Mouse (Mus musculus): ENCODE results near the gene Nolc1. TPM values are rescaled to one million over a fixed set of nuclear protein-coding genes. Genes with fewer than 3 reads are reported as not detected.

The Nolc1 gene
- polyA plus RNA-seq, 1 experiment from 2014 or later = 102 TPM

GRCm38 (mm10) chr19:46047426-46047825, 28.2 kb upstream of the Nolc1 start:
- no peaks in the 10 kb centered on the region for H3K27me3 ChIP-seq (ENCODE audit: control insufficient read depth, insufficient read depth, low read length)
- no peak for DNase-seq (ENCODE audit: low spot score)
- WGBS = 71% methylated on average over 2 of the region's 2 CpGs
- H3K36me3 ChIP-seq (ENCODE audit: control insufficient read depth, insufficient read depth, low read length) = no peaks in the 10 kb centered on the region
- H3K27ac ChIP-seq (ENCODE audit: low read depth, low read length) = no peak overlapping the region
- H3K9me3 ChIP-seq (ENCODE audit: control insufficient read depth, low read length) = no peaks in the 10 kb centered on the region
- no peak for ATAC-seq (ENCODE audit: low FRiP score)
- no peak overlapping the region for H3K9ac ChIP-seq (ENCODE audit: low read depth, low read length)
- H3K4me3 ChIP-seq (ENCODE audit: low read depth, low read length) = no peak overlapping the region
- H3K4me1 ChIP-seq (replicated peaks; ENCODE audit: control insufficient read depth, insufficient read depth, low read length) = peaks cover 21% of the 10 kb centered on the region
- H3K4me2 ChIP-seq (replicated peaks; ENCODE audit: low read depth, low read length) = no peak overlapping the region

- Histone ChIP-seq H3K9ac (ENCODE audit: low read depth, low read length) (no peak overlapping the region), H3K27ac (ENCODE audit: low read depth, low read length) (no peak overlapping the region), H3K4me3 (ENCODE audit: low read depth, low read length) (no peak overlapping the region), H3K27me3 (ENCODE audit: control insufficient read depth, insufficient read depth, low read length) (no peaks in the 10 kb centered on the region), H3K4me1 (replicated peaks; ENCODE audit: control insufficient read depth, insufficient read depth, low read length) (peaks cover 8% of the 10 kb centered on the region), H3K9me3 (ENCODE audit: control insufficient read depth, low read length) (no peaks in the 10 kb centered on the region), H3K36me3 (ENCODE audit: control insufficient read depth, insufficient read depth, low read length) (no peaks in the 10 kb centered on the region), H3K4me2 (replicated peaks; ENCODE audit: low read depth, low read length) (no peak overlapping the region)
- ATAC-seq (ENCODE audit: low FRiP score) = no peak
- DNase-seq (ENCODE audit: low spot score) = no peak
- 80% methylated on average over 4 of the region's 4 CpGs for WGBS
Observed at GRCm38 (mm10) chr19:46049129-46049528, 26.5 kb upstream of the Nolc1 start.

GRCm38 (mm10) chr19:46050462-46050861, 25.2 kb upstream of the Nolc1 start:
- Histone ChIP-seq H3K27ac (ENCODE audit: low read depth, low read length) (no peak overlapping the region), H3K4me1 (replicated peaks; ENCODE audit: control insufficient read depth, insufficient read depth, low read length) (peaks cover 8% of the 10 kb centered on the region), H3K9me3 (ENCODE audit: control insufficient read depth, low read length) (no peaks in the 10 kb centered on the region), H3K27me3 (ENCODE audit: control insufficient read depth, insufficient read depth, low read length) (no peaks in the 10 kb centered on the region), H3K4me3 (ENCODE audit: low read depth, low read length) (no peak overlapping the region), H3K36me3 (ENCODE audit: control insufficient read depth, insufficient read depth, low read length) (no peaks in the 10 kb centered on the region), H3K4me2 (replicated peaks; ENCODE audit: low read depth, low read length) (no peak overlapping the region), H3K9ac (ENCODE audit: low read depth, low read length) (no peak overlapping the region)
- 71% methylated on average over 2 of the region's 2 CpGs for WGBS
- ATAC-seq (ENCODE audit: low FRiP score) (no peak), DNase-seq (ENCODE audit: low spot score) (no peak)

- no peak overlapping the region for H3K27ac ChIP-seq (ENCODE audit: low read depth, low read length)
- ATAC-seq (ENCODE audit: low FRiP score) = peak; percentile 78
- no peaks in the 10 kb centered on the region for H3K27me3 ChIP-seq (ENCODE audit: control insufficient read depth, insufficient read depth, low read length)
- WGBS = under 1% methylated on average over 11 of the region's 11 CpGs
- no peaks in the 10 kb centered on the region for H3K9me3 ChIP-seq (ENCODE audit: control insufficient read depth, low read length)
- peak overlapping the region; percentile 32; the same call in 1 of the 2 replicates for H3K9ac ChIP-seq (ENCODE audit: low read depth, low read length)
- DNase-seq (ENCODE audit: low spot score) = no peak
- H3K36me3 ChIP-seq (ENCODE audit: control insufficient read depth, insufficient read depth, low read length) = no peaks in the 10 kb centered on the region
- peak overlapping the region; percentile 83; the same call in 1 of the 2 replicates for H3K4me2 ChIP-seq (replicated peaks; ENCODE audit: low read depth, low read length)
- H3K4me1 ChIP-seq (replicated peaks; ENCODE audit: control insufficient read depth, insufficient read depth, low read length) = no peaks in the 10 kb centered on the region
- peak overlapping the region; percentile 87 for H3K4me3 ChIP-seq (ENCODE audit: low read depth, low read length)
Observed at GRCm38 (mm10) chr19:46055752-46056387, 19.8 kb upstream of the Nolc1 start.

- Histone ChIP-seq H3K36me3 (ENCODE audit: control insufficient read depth, insufficient read depth, low read length) (no peaks in the 10 kb centered on the region), H3K9ac (ENCODE audit: low read depth, low read length) (peak overlapping the region; percentile 79), H3K27ac (ENCODE audit: low read depth, low read length) (peak overlapping the region; percentile 75), H3K4me1 (replicated peaks; ENCODE audit: control insufficient read depth, insufficient read depth, low read length) (no peaks in the 10 kb centered on the region), H3K4me3 (ENCODE audit: low read depth, low read length) (peak overlapping the region; percentile 87), H3K27me3 (ENCODE audit: control insufficient read depth, insufficient read depth, low read length) (no peaks in the 10 kb centered on the region), H3K4me2 (replicated peaks; ENCODE audit: low read depth, low read length) (peak overlapping the region; percentile 83), H3K9me3 (ENCODE audit: control insufficient read depth, low read length) (no peaks in the 10 kb centered on the region)
- ATAC-seq (ENCODE audit: low FRiP score) = peak; percentile 95
- peak; percentile 95 for DNase-seq (ENCODE audit: low spot score)
- WGBS = under 1% methylated on average over 50 of the region's 52 CpGs
Observed at GRCm38 (mm10) chr19:46056388-46056946, 19.2 kb upstream of the Nolc1 start.

DNA sequence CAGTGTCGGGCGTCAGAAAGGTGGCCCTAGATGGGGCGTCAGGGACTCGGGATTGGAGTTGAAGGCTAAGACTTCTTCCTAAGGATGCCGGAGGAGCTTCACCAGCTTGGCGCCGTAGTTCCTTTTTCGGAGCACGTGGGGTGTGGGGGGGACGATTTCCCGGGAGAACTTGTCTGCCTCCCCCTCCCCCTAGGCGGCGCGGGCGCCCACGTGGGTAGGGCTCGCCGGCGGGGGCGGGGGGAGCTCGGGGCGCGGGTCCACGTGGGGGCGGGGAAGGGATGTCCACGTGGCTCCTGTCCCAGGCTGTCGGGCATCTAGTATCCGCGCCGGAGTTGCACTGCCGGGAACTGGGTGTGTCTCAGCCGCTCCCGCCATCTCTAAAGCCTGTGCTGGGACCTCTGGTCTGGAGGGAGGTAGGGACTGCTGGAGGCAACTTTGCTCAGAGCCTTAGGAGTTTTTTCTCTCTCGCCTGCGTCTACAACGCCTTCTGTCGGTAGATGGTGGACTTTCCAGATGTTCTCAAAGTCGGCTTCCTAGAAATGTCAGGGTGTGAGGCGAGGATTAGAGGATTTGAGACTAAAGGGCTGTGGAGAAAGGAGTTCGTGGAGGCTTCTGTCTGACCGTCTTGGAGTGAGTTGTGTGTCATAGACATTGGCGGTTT, 18.6 kb upstream of the Nolc1 start:
- Histone ChIP-seq H3K4me2 (replicated peaks; ENCODE audit: low read depth, low read length) (peak overlapping the region; percentile 83), H3K27ac (ENCODE audit: low read depth, low read length) (peak overlapping the region; percentile 75), H3K9me3 (ENCODE audit: control insufficient read depth, low read length) (no peaks in the 10 kb centered on the region), H3K36me3 (ENCODE audit: control insufficient read depth, insufficient read depth, low read length) (0 out of 2 replicates have a peak, but pooled peaks cover 1% of the 10 kb centered on the region), H3K27me3 (ENCODE audit: control insufficient read depth, insufficient read depth, low read length) (no peaks in the 10 kb centered on the region), H3K4me3 (ENCODE audit: low read depth, low read length) (peak overlapping the region; percentile 87), H3K4me1 (replicated peaks; ENCODE audit: control insufficient read depth, insufficient read depth, low read length) (no peaks in the 10 kb centered on the region), H3K9ac (ENCODE audit: low read depth, low read length) (peak overlapping the region; percentile 79)
- DNase-seq (ENCODE audit: low spot score) (peak; percentile 83), ATAC-seq (ENCODE audit: low FRiP score) (peak; percentile 75)
- WGBS = under 1% methylated on average over 37 of the region's 42 CpGs

GRCm38 (mm10) chr19:46058466-46058865, 17.2 kb upstream of the Nolc1 start:
- no peak overlapping the region for H3K4me3 ChIP-seq (ENCODE audit: low read depth, low read length)
- 96% methylated on average over 7 of the region's 7 CpGs for WGBS
- DNase-seq (ENCODE audit: low spot score) (no peak), ATAC-seq (ENCODE audit: low FRiP score) (no peak)
- H3K27ac ChIP-seq (ENCODE audit: low read depth, low read length) = no peak overlapping the region
- H3K9ac ChIP-seq (ENCODE audit: low read depth, low read length) = no peak overlapping the region
- peaks cover 12% of the 10 kb centered on the region; the same call in 1 of the 2 replicates for H3K36me3 ChIP-seq (ENCODE audit: control insufficient read depth, insufficient read depth, low read length)
- no peaks in the 10 kb centered on the region for H3K4me1 ChIP-seq (replicated peaks; ENCODE audit: control insufficient read depth, insufficient read depth, low read length)
- H3K27me3 ChIP-seq (ENCODE audit: control insufficient read depth, insufficient read depth, low read length) = no peaks in the 10 kb centered on the region
- H3K9me3 ChIP-seq (ENCODE audit: control insufficient read depth, low read length) = no peaks in the 10 kb centered on the region
- H3K4me2 ChIP-seq (replicated peaks; ENCODE audit: low read depth, low read length) = no peak overlapping the region

GRCm38 (mm10) chr19:46060845-46061244, 14.8 kb upstream of the Nolc1 start:
- no peak for DNase-seq (ENCODE audit: low spot score)
- Histone ChIP-seq H3K4me2 (replicated peaks; ENCODE audit: low read depth, low read length) (no peak overlapping the region), H3K9ac (ENCODE audit: low read depth, low read length) (no peak overlapping the region), H3K4me1 (replicated peaks; ENCODE audit: control insufficient read depth, insufficient read depth, low read length) (no peaks in the 10 kb centered on the region), H3K27ac (ENCODE audit: low read depth, low read length) (no peak overlapping the region), H3K36me3 (ENCODE audit: control insufficient read depth, insufficient read depth, low read length) (peaks cover 27% of the 10 kb centered on the region; the same call in 1 of the 2 replicates), H3K9me3 (ENCODE audit: control insufficient read depth, low read length) (no peaks in the 10 kb centered on the region), H3K27me3 (ENCODE audit: control insufficient read depth, insufficient read depth, low read length) (no peaks in the 10 kb centered on the region), H3K4me3 (ENCODE audit: low read depth, low read length) (no peak overlapping the region)
- 91% methylated on average over 6 of the region's 6 CpGs for WGBS
- no peak for ATAC-seq (ENCODE audit: low FRiP score)

Data from hindbrain, embryonic 11.5 days (tissue).